Mouse (Mus musculus): Measurements from ENCODE around the gene Lmf1. TPM values are rescaled to one million over a fixed set of nuclear protein-coding genes. Genes with fewer than 3 reads are reported as not detected.

Gene Lmf1
- polyA plus RNA-seq, 1 experiment from 2014 or later: 22.6 TPM

- ATAC-seq (ENCODE audit: low FRiP score): 0 out of 2 replicates have a peak, but pooled peaks have one; percentile 24
- Histone ChIP-seq H3K4me1 (replicated peaks) (peaks cover 21% of the 10 kb centered on the region), H3K4me3 (no peak overlapping the region), H3K4me2 (no peak overlapping the region), H3K9ac (peak overlapping the region; percentile 53), H3K9me3 (no peaks in the 10 kb centered on the region), H3K27ac (peak overlapping the region; percentile 58), H3K36me3 (peaks cover 14% of the 10 kb centered on the region), H3K27me3 (no peaks in the 10 kb centered on the region)
- 51% methylated on average over 12 of the region's 12 CpGs for WGBS
These were observed 77.4 kb downstream of the Lmf1 start for GRCm38 (mm10) chr17:25656142-25656825.

GRCm38 (mm10) chr17:25656826-25657189 is 77.9 kb downstream of the Lmf1 start:
- Histone ChIP-seq H3K4me3 (no peak overlapping the region), H3K9ac (peak overlapping the region; percentile 53), H3K27me3 (no peaks in the 10 kb centered on the region), H3K4me2 (no peak overlapping the region), H3K4me1 (replicated peaks) (peaks cover 21% of the 10 kb centered on the region), H3K36me3 (peaks cover 14% of the 10 kb centered on the region), H3K9me3 (no peaks in the 10 kb centered on the region), H3K27ac (peak overlapping the region; percentile 58)
- WGBS: 25% methylated on average over 3 of the region's 3 CpGs
- ATAC-seq (ENCODE audit: low FRiP score): no peak

GRCm38 (mm10) chr17:25663213-25663835 is 84.4 kb downstream of the Lmf1 start:
- WGBS: 51% methylated on average over 12 of the region's 12 CpGs
- Histone ChIP-seq H3K27me3 (no peaks in the 10 kb centered on the region), H3K4me3 (no peak overlapping the region), H3K4me1 (replicated peaks) (peaks cover 31% of the 10 kb centered on the region), H3K36me3 (0 out of 2 replicates have a peak, but pooled peaks cover 3% of the 10 kb centered on the region), H3K9ac (peak overlapping the region; percentile 31; the same call in 1 of the 2 replicates), H3K4me2 (no peak overlapping the region), H3K9me3 (no peaks in the 10 kb centered on the region), H3K27ac (peak overlapping the region; percentile 6)
- no peak; the same call in 1 of the 2 replicates for ATAC-seq (ENCODE audit: low FRiP score)

GRCm38 (mm10) chr17:25665485-25665884 is 86.6 kb downstream of the Lmf1 start:
- Histone ChIP-seq H3K4me1 (replicated peaks) (peaks cover 44% of the 10 kb centered on the region), H3K4me3 (no peak overlapping the region), H3K36me3 (0 out of 2 replicates have a peak, but pooled peaks cover 2% of the 10 kb centered on the region), H3K9ac (no peak overlapping the region), H3K4me2 (no peak overlapping the region), H3K27me3 (no peaks in the 10 kb centered on the region), H3K9me3 (no peaks in the 10 kb centered on the region), H3K27ac (no peak overlapping the region)
- WGBS: 89% methylated on average over 6 of the region's 6 CpGs
- no peak for ATAC-seq (ENCODE audit: low FRiP score)

- Histone ChIP-seq H3K4me2 (no peak overlapping the region), H3K27me3 (no peaks in the 10 kb centered on the region), H3K9me3 (no peaks in the 10 kb centered on the region), H3K4me1 (replicated peaks) (peaks cover 40% of the 10 kb centered on the region), H3K4me3 (no peak overlapping the region), H3K27ac (no peak overlapping the region), H3K9ac (no peak overlapping the region), H3K36me3 (no peaks in the 10 kb centered on the region)
- ATAC-seq (ENCODE audit: low FRiP score): no peak
- 73% methylated on average over 8 of the region's 8 CpGs for WGBS
These were observed 87.0 kb downstream of the Lmf1 start for GRCm38 (mm10) chr17:25665891-25666290.

DNA sequence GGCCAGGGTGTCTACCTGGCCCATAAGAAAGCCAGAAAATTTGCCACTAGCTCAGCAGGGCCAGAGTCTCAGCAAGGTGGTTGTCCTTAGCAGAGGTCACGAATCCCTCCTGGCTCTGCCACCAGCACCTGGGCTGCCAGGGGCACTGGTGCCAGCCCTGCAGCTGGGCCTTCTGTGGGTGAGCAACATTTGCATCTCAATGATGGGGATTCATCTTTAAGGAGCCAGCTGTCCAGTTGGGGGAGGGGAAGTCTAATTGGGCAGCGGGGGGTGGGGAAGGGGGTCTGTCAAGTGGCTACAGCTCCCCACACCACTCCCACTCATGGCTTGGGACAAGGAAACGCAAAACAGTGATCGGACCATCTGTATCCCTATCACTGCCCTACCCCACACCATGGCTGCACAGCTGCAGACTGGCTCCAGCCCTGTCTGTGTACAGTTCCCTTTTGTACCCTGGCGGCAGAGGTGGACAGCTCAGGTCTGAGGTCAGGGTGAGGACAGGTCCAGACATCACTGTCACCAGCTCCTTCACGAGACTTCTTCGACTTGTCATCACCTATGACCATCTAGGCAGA is 89.7 kb downstream of the Lmf1 start:
- Histone ChIP-seq H3K9ac (no peak overlapping the region), H3K36me3 (no peaks in the 10 kb centered on the region), H3K4me2 (no peak overlapping the region), H3K27ac (0 out of 2 replicates have a peak overlapping the region, but pooled peaks have one; percentile 8), H3K4me3 (no peak overlapping the region), H3K9me3 (no peaks in the 10 kb centered on the region), H3K4me1 (replicated peaks) (peaks cover 36% of the 10 kb centered on the region), H3K27me3 (no peaks in the 10 kb centered on the region)
- no peak for ATAC-seq (ENCODE audit: low FRiP score)
- 40% methylated on average over 7 of the region's 7 CpGs for WGBS

- no peak overlapping the region for H3K9ac ChIP-seq
- peaks cover 21% of the 10 kb centered on the region for H3K4me1 ChIP-seq (replicated peaks)
- no peak overlapping the region for H3K4me3 ChIP-seq
- H3K27ac ChIP-seq: no peak overlapping the region
- H3K36me3 ChIP-seq: no peaks in the 10 kb centered on the region
- H3K9me3 ChIP-seq: peaks cover 5% of the 10 kb centered on the region; the same call in 1 of the 2 replicates
- H3K27me3 ChIP-seq: no peaks in the 10 kb centered on the region
- ATAC-seq (ENCODE audit: low FRiP score): no peak
- H3K4me2 ChIP-seq: no peak overlapping the region
These were observed 94.1 kb downstream of the Lmf1 start for GRCm38 (mm10) chr17:25672982-25673381.

- Histone ChIP-seq H3K36me3 (no peaks in the 10 kb centered on the region), H3K4me1 (replicated peaks) (peaks cover 20% of the 10 kb centered on the region), H3K4me2 (no peak overlapping the region), H3K9ac (no peak overlapping the region), H3K27ac (no peak overlapping the region), H3K9me3 (peaks cover 5% of the 10 kb centered on the region; the same call in 1 of the 2 replicates), H3K4me3 (no peak overlapping the region), H3K27me3 (no peaks in the 10 kb centered on the region)
- WGBS: 57% methylated on average over 6 of the region's 6 CpGs
- ATAC-seq (ENCODE audit: low FRiP score): no peak
These were observed 99.1 kb downstream of the Lmf1 start for GRCm38 (mm10) chr17:25677969-25678368.

DNA sequence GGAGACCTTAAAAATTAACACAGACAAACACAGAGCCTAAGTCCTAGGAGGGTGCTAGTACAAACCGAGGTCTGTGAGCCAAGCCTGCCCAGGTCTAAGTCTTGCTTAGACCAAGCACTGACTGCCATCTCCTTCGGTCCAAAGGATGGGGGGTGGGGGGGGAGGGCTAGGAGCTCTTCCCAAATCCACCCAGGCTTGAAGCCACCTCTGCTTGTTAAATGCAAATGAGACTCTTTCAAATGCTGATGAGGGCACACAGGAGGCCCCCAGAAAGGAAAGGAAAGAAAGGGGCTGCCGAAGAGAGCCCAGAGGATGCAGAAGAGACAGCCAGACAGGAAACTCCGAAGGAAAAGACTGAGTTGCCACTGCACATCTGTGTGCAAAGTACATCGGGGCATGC is 100.9 kb downstream of the Lmf1 start:
- H3K9ac ChIP-seq: peak overlapping the region; percentile 51; the same call in 1 of the 2 replicates
- no peak for ATAC-seq (ENCODE audit: low FRiP score)
- WGBS: 4% methylated on average over 5 of the region's 5 CpGs

GRCm38 (mm10) chr17:25681636-25682035 is 102.8 kb downstream of the Lmf1 start:
- Histone ChIP-seq H3K36me3 (no peaks in the 10 kb centered on the region), H3K4me1 (replicated peaks) (peaks cover 17% of the 10 kb centered on the region), H3K27ac (no peak overlapping the region), H3K4me3 (no peak overlapping the region), H3K9ac (no peak overlapping the region), H3K27me3 (0 out of 2 replicates have a peak, but pooled peaks cover 5% of the 10 kb centered on the region), H3K9me3 (no peaks in the 10 kb centered on the region), H3K4me2 (no peak overlapping the region)
- WGBS: 80% methylated on average over 4 of the region's 4 CpGs
- ATAC-seq (ENCODE audit: low FRiP score): no peak

More for the DNA sequence above, 100.9 kb downstream of the Lmf1 start:
- Histone ChIP-seq H3K4me2 (no peak overlapping the region), H3K27ac (no peak overlapping the region), H3K4me1 (replicated peaks) (peaks cover 17% of the 10 kb centered on the region), H3K4me3 (no peak overlapping the region), H3K27me3 (0 out of 2 replicates have a peak, but pooled peaks cover under 1% of the 10 kb centered on the region), H3K9me3 (peaks cover 5% of the 10 kb centered on the region; the same call in 1 of the 2 replicates), H3K36me3 (no peaks in the 10 kb centered on the region)

DNA sequence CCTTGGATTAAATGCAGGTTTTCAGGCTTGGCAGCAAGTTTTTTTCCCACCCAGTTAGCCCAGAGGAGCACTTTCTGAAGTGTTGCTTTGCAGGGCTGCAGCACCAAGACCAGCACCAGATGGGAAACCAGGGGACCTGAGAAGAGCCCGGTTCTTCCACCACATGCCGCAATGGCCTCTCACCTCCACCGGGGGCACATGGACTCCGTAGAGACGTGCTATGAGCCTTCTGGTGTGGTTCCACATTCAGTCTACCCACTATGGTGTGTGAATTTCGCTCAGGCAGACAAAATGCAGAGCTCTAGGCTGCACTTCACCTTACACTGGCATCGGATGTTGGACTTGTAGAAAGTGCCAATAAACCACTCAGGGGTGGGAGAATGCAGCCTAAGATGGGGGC is 107.4 kb downstream of the Lmf1 start:
- H3K27me3 ChIP-seq: 0 out of 2 replicates have a peak, but pooled peaks cover 5% of the 10 kb centered on the region
- no peaks in the 10 kb centered on the region for H3K4me1 ChIP-seq (replicated peaks)
- no peaks in the 10 kb centered on the region for H3K9me3 ChIP-seq
- H3K9ac ChIP-seq: no peak overlapping the region
- H3K27ac ChIP-seq: no peak overlapping the region
- 52% methylated on average over 7 of the region's 7 CpGs for WGBS
- no peak for ATAC-seq (ENCODE audit: low FRiP score)
- no peak overlapping the region for H3K4me2 ChIP-seq
- H3K36me3 ChIP-seq: no peaks in the 10 kb centered on the region
- no peak overlapping the region for H3K4me3 ChIP-seq

DNA sequence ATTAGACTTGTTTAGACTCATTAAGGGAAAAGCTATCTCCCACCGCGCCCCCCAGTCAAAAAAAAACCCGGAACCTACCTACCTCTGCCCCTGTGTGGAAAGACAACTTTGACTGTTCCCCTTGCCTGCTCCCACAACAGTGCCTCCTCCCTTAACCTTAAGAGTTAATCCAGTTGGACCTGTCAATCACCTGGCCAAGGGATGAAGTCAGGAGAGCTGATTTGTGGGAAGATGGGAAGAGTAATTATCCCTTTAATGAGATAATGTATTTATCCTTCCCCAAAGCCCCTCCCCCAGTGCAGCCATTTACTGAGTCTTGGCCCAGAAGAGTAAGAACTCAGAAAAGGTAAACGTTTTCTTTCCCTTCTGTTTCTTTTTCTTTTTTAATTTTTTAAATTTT is 110.0 kb downstream of the Lmf1 start:
- no peak overlapping the region for H3K4me2 ChIP-seq
- no peak for ATAC-seq (ENCODE audit: low FRiP score)
- no peak overlapping the region for H3K27ac ChIP-seq
- no peak overlapping the region for H3K4me3 ChIP-seq
- H3K4me1 ChIP-seq (replicated peaks): no peaks in the 10 kb centered on the region
- H3K27me3 ChIP-seq: 0 out of 2 replicates have a peak, but pooled peaks cover 5% of the 10 kb centered on the region
- H3K9ac ChIP-seq: no peak overlapping the region
- 91% methylated on average over 4 of the region's 4 CpGs for WGBS
- H3K9me3 ChIP-seq: no peaks in the 10 kb centered on the region
- no peaks in the 10 kb centered on the region for H3K36me3 ChIP-seq

Data from hindbrain, embryonic 13.5 days (tissue).